Mouse (Mus musculus) midbrain, embryonic 14.5 days (tissue): ENCODE measurements around the gene Mcu. TPM values are rescaled to one million over a fixed set of nuclear protein-coding genes. Genes with fewer than 3 reads are reported as not detected.
A peak's percentile ranks its signal among the peaks of the same experiment; 100 is the strongest.

Experiments used
- ATAC-seq: fragments of 200-750 bp; cut with Nextera tagmentation; 2 replicates; pipeline ENCODE4 v1.8.0; 2017; ENCODE audit warnings: moderate number of reproducible peaks, moderate library complexity; ENCODE audit not compliant: low FRiP score, low TSS enrichment
- DNase-seq: peaks from one replicate; pipeline ENCODE4 v3.0.0-alpha.2; 2015
- H3K27ac ChIP-seq: fragments of 300-500 bp; sonication (generic); replicated peaks from 2 replicates; pipeline ENCODE4 v1.5.1; 2014; ENCODE audit warnings: mild to moderate bottlenecking, low read depth, low read length, moderate library complexity
- H3K27me3 ChIP-seq: fragments of 300-500 bp; sonication (generic); 2 replicates; pipeline ENCODE4 v1.6.1; 2014; ENCODE audit warnings: low read length, control low read depth, mixed read lengths; ENCODE audit not compliant: control insufficient read depth, insufficient read depth
- H3K36me3 ChIP-seq: fragments of 300-500 bp; sonication (generic); 2 replicates; pipeline ENCODE4 v1.6.1; 2014; ENCODE audit warnings: low read length, control low read depth; ENCODE audit not compliant: control insufficient read depth, insufficient read depth
- H3K4me1 ChIP-seq: fragments of 300-500 bp; sonication (generic); 2 replicates; pipeline ENCODE4 v1.6.1; 2014; ENCODE audit warnings: mild to moderate bottlenecking, antibody characterized with exemption, low read length, control low read depth; ENCODE audit not compliant: control insufficient read depth, insufficient read depth
- H3K4me2 ChIP-seq: fragments of 300-500 bp; sonication (generic); 2 replicates; pipeline ENCODE4 v1.6.1; 2014; ENCODE audit warnings: mild to moderate bottlenecking, low read length, moderate library complexity
- H3K4me3 ChIP-seq: fragments of 300-500 bp; sonication (generic); replicated peaks from 2 replicates; pipeline ENCODE4 v1.5.1; 2014; ENCODE audit warnings: low read depth, low read length
- H3K9ac ChIP-seq: fragments of 300-500 bp; sonication (generic); replicated peaks from 2 replicates; pipeline ENCODE4 v1.6.1; 2014; ENCODE audit warnings: mild to moderate bottlenecking, low read length, moderate library complexity
- H3K9me3 ChIP-seq: fragments of 300-500 bp; sonication (generic); 2 replicates; pipeline ENCODE4 v1.6.1; 2016; ENCODE audit warnings: low read length, control low read depth, mixed read lengths; ENCODE audit not compliant: control insufficient read depth
- WGBS: fragments of 180-500 bp; shearing (Covaris S2); extraction: QIAGEN DNeasy Blood & Tissue Kit; methylation state at CpG from one replicate; pipeline ENCODE4 v1.1.7; 2014; 5-methylcytosine and 5-hydroxymethylcytosine counted together
- polyA plus RNA-seq: library from polyadenylated mRNA; unstranded; fragments of >200 nt; fragmentation: Nextera tagmentation; extraction: Ambion mirVana; gene quantifications from 2 replicates; pipeline ENCODE4 v1.2.1, GENCODE M21; 2014

Gene Mcu
- polyA plus RNA-seq, 1 experiment from 2014 or later: 24.7 TPM

DNA sequence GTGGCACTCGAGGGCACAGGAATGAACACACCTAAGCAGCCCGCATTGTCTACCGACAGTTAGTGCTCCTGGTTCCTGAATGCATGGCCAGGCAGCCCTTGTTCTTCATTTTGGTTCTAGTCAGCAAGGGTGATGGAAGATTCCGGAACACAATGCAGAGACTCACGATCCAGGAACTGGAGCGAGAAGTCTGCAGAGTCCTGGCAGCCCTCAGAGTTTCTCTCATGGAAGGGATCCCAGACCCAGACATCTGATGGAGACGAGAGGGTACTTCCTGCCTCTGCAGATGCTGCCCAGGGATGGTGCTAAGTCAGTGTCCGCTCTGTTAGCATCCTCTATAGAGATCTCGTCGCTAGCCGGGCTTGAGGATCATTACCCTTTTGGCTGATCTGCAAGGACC is 75.0 kb downstream of the Mcu start:
- Histone ChIP-seq H3K4me3 (no peak overlapping the region), H3K36me3 (no peaks in the 10 kb centered on the region), H3K4me2 (no peak overlapping the region), H3K27me3 (no peaks in the 10 kb centered on the region), H3K9me3 (0 out of 2 replicates have a peak, but pooled peaks cover 3% of the 10 kb centered on the region), H3K27ac (no peak overlapping the region), H3K4me1 (peaks cover 21% of the 10 kb centered on the region), H3K9ac (no peak overlapping the region)
- WGBS: 93% methylated on average over 11 of the region's 11 CpGs
- no peak for ATAC-seq
- no peak for DNase-seq

GRCm38 (mm10) chr10:59540596-59540995 is 75.9 kb downstream of the Mcu start:
- Histone ChIP-seq H3K27ac (no peak overlapping the region), H3K9ac (no peak overlapping the region), H3K4me3 (no peak overlapping the region)

DNA sequence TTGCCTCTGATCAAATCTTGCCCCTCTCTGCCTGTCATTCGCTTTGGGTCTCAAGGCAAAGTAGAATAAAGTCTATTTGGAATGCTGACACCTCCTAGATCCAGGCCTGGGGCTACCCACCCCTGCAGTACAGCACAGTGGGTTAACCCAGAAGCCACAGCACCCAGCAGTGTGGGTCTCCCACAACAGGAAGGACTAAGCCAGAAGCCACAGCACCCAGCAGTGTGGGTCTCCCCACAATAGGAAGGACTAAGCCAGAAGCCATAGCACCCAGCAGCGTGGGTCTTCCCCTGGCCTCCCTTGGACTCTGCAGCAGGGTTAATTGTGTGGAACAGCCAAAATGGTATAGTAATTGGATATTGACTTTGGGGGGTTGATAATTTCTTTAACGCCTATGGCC is 76.4 kb downstream of the Mcu start:
- Histone ChIP-seq H3K9me3 (no peaks in the 10 kb centered on the region), H3K36me3 (no peaks in the 10 kb centered on the region), H3K27me3 (no peaks in the 10 kb centered on the region), H3K4me3 (no peak overlapping the region), H3K9ac (no peak overlapping the region), H3K4me2 (peak overlapping the region; percentile 55), H3K27ac (0 out of 2 replicates have a peak overlapping the region, but pooled peaks have one; percentile 64), H3K4me1 (peaks cover 21% of the 10 kb centered on the region)
- 62% methylated on average over 3 of the region's 3 CpGs for WGBS
- DNase-seq (no peak), ATAC-seq (no peak)

More at GRCm38 (mm10) chr10:59540596-59540995, 75.9 kb downstream of the Mcu start:
- Histone ChIP-seq H3K4me1 (peaks cover 21% of the 10 kb centered on the region), H3K4me2 (no peak overlapping the region), H3K9me3 (no peaks in the 10 kb centered on the region), H3K27me3 (no peaks in the 10 kb centered on the region), H3K36me3 (no peaks in the 10 kb centered on the region)
- DNase-seq (no peak), ATAC-seq (no peak)
- WGBS: 83% methylated on average over 3 of the region's 3 CpGs

DNA sequence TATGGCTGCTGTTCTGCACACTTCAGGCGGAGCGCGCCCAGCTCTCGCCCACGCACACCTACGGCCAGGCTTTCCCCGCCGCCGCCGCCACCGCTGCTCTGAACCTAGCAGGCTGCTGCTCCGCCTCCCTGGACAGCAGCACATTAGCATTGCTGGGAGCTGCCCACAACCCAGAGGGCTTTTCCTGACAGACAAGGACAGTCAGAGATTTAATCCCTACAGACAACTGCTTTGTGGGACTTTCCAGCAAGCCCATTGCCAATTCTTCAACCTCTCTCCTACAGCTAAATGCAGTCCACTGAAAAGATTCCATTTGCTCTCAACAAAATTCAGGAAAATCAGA is 77.0 kb downstream of the Mcu start:
- Histone ChIP-seq H3K27me3 (no peaks in the 10 kb centered on the region), H3K4me3 (peak overlapping the region; percentile 26), H3K36me3 (no peaks in the 10 kb centered on the region), H3K9me3 (no peaks in the 10 kb centered on the region), H3K4me2 (peak overlapping the region; percentile 55), H3K4me1 (peaks cover 21% of the 10 kb centered on the region), H3K27ac (peak overlapping the region; percentile 64), H3K9ac (peak overlapping the region; percentile 41; the same call in 1 of the 2 replicates)
- ATAC-seq (peak; percentile 63; the same call in 1 of the 2 replicates), DNase-seq (peak; percentile 79)
- WGBS: 0% methylated on average over 12 of the region's 12 CpGs

- Histone ChIP-seq H3K9ac (peak overlapping the region; percentile 41; the same call in 1 of the 2 replicates), H3K4me3 (peak overlapping the region; percentile 26), H3K4me2 (peak overlapping the region; percentile 55), H3K4me1 (peaks cover 21% of the 10 kb centered on the region), H3K9me3 (no peaks in the 10 kb centered on the region), H3K27me3 (no peaks in the 10 kb centered on the region), H3K27ac (peak overlapping the region; percentile 64), H3K36me3 (no peaks in the 10 kb centered on the region)
- DNase-seq (peak; percentile 58), ATAC-seq (peak; percentile 11; the same call in 1 of the 2 replicates)
- 23% methylated on average over 17 of the region's 17 CpGs for whole genome bisulfite sequencing
These were observed 77.5 kb downstream of the Mcu start for GRCm38 (mm10) chr10:59538767-59539532.

DNA sequence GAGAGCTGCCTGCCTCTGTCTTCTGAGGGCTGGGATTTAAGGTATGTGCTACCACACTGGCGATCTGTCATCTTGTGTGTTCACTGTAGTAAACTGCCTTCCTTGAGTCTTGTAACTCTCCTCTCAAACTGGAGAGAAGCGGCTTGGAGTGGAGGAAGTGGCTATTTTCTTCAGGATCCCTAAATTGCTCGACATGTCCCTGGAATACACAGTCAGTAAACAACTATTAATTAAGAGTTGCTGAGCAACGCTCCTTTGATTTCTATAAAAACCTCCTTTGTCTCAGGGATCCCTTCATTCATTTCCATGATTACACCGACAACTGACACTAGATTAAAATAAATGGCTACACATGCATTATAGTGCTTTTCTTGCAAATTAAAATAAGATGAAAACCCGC is 78.4 kb downstream of the Mcu start:
- ATAC-seq: no peak
- 71% methylated on average over 6 of the region's 6 CpGs for WGBS
- Histone ChIP-seq H3K4me2 (no peak overlapping the region), H3K36me3 (no peaks in the 10 kb centered on the region), H3K9me3 (no peaks in the 10 kb centered on the region), H3K4me1 (peaks cover 21% of the 10 kb centered on the region), H3K9ac (no peak overlapping the region), H3K27me3 (no peaks in the 10 kb centered on the region), H3K27ac (peak overlapping the region; percentile 3; the same call in 1 of the 2 replicates), H3K4me3 (no peak overlapping the region)
- peak; percentile 16 for DNase-seq

GRCm38 (mm10) chr10:59537579-59537978 is 78.9 kb downstream of the Mcu start:
- Histone ChIP-seq H3K36me3 (no peaks in the 10 kb centered on the region), H3K27me3 (no peaks in the 10 kb centered on the region), H3K4me2 (no peak overlapping the region), H3K9ac (no peak overlapping the region), H3K4me3 (no peak overlapping the region), H3K9me3 (no peaks in the 10 kb centered on the region), H3K4me1 (peaks cover 21% of the 10 kb centered on the region), H3K27ac (no peak overlapping the region)
- no peak for DNase-seq
- no peak for ATAC-seq
- 67% methylated on average over 6 of the region's 6 CpGs for WGBS

GRCm38 (mm10) chr10:59532256-59532655 is 84.2 kb downstream of the Mcu start:
- H3K27me3 ChIP-seq: no peaks in the 10 kb centered on the region
- H3K4me1 ChIP-seq: no peaks in the 10 kb centered on the region
- H3K9ac ChIP-seq: no peak overlapping the region
- H3K27ac ChIP-seq: no peak overlapping the region
- 93% methylated on average over 6 of the region's 6 CpGs for WGBS
- DNase-seq (no peak), ATAC-seq (no peak)
- no peak overlapping the region for H3K4me3 ChIP-seq
- H3K36me3 ChIP-seq: no peaks in the 10 kb centered on the region
- H3K9me3 ChIP-seq: no peaks in the 10 kb centered on the region
- no peak overlapping the region for H3K4me2 ChIP-seq

DNA sequence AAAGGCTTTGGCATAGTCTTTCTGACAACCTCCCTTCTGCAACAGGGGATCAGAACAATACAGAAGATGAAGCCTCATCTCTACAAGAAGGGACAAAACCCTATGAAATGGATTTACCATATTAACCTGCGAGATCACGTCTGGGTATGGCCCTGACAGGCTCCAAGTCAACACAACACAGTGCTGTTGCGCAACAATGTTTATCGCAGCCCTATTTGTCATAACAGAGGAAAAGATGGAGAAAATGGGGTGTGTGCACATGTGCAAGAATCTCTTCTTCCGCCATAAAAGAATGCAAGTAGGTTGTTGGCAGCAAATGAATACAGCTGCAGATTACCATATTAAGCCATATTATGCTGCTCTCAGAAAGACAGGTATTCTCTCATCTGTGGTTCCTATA is 88.7 kb downstream of the Mcu start:
- Histone ChIP-seq H3K4me3 (no peak overlapping the region), H3K36me3 (no peaks in the 10 kb centered on the region), H3K9ac (no peak overlapping the region), H3K27me3 (no peaks in the 10 kb centered on the region), H3K4me2 (no peak overlapping the region), H3K4me1 (no peaks in the 10 kb centered on the region), H3K9me3 (no peaks in the 10 kb centered on the region), H3K27ac (no peak overlapping the region)
- DNase-seq (no peak), ATAC-seq (no peak)
- WGBS: 92% methylated on average over 5 of the region's 5 CpGs
